Mouse (Mus musculus) adrenal gland, adult 18-20 months (tissue): ENCODE results near the gene Gimap9. TPM values are rescaled to one million over a fixed set of nuclear protein-coding genes. Genes with fewer than 3 reads are reported as not detected.

Experiments
- total RNA-seq, 2 experiments: library from RNA; stranded (reverse); gene quantifications; 1 replicate in 1 of 2; 2 replicates in 1 of 2; pipeline ENCODE4 v1.2.3; 2021

Gene Gimap9
- total RNA-seq, 2 experiments from 2014 or later: 6.3 to 7.6 TPM

Other genes with a start within 250 kb of the Gimap9 start
- 10 to 100 TPM; 36.0 to 58.6 TPM for gene Zfp467, start 230.3 kb upstream of the Gimap9 start, total RNA-seq
- 1 to 10 TPM; 3.0 to 3.1 TPM for gene Sspo, start 227.9 kb upstream of the Gimap9 start, total RNA-seq
- gene Atp6v0e2, start 138.5 kb upstream of the Gimap9 start, total RNA-seq: 10 to 100 TPM; 65.7 to 90.8 TPM
- 10 to 100 TPM; 26.5 to 34.3 TPM for gene Lrrc61, start 121.3 kb upstream of the Gimap9 start, total RNA-seq
- gene Rarres2, start 103.3 kb upstream of the Gimap9 start, total RNA-seq: 100 to 1,000 TPM in 1 of 2 experiments, 10 to 100 TPM in 1; 55.3 to 165 TPM
- not detected for gene Gm45021, start 86.5 kb upstream of the Gimap9 start, total RNA-seq
- 10 to 100 TPM; 67.2 to 77.6 TPM for gene Repin1, start 82.2 kb upstream of the Gimap9 start, total RNA-seq
- gene Gm44965, start 82.2 kb upstream of the Gimap9 start, total RNA-seq: not detected
- 1 to 10 TPM; 8.2 to 9.4 TPM for gene Zfp775, start 74.1 kb upstream of the Gimap9 start, total RNA-seq
- gene AI854703, start 49.4 kb upstream of the Gimap9 start, total RNA-seq: 1 to 10 TPM; 2.6 to 3.0 TPM
- 10 to 100 TPM in 1 of 2 experiments, 1 to 10 TPM in 1; 9.2 to 10.9 TPM for gene Gimap8, start 28.9 kb upstream of the Gimap9 start, total RNA-seq
- 10 to 100 TPM; 34.4 to 46.7 TPM for gene Gimap4, start 8.4 kb downstream of the Gimap9 start, total RNA-seq
- gene Gimap6, start 32.1 kb downstream of the Gimap9 start, total RNA-seq: 10 to 100 TPM; 47.9 to 66.7 TPM
- 1 to 10 TPM; 2.0 to 3.0 TPM for gene Gm28053, start 42.5 kb downstream of the Gimap9 start, total RNA-seq
- gene Gimap7, start 42.5 kb downstream of the Gimap9 start, total RNA-seq: 1 to 10 TPM in 1 of 2 experiments, under 1 TPM in 1; 0.56 to 1.5 TPM
- gene Gimap1, start 62.9 kb downstream of the Gimap9 start, total RNA-seq: 1 to 10 TPM; 8.8 to 8.9 TPM
- 10 to 100 TPM; 12.1 to 12.4 TPM for gene Gimap5, start 70.1 kb downstream of the Gimap9 start, total RNA-seq
- gene Gimap3, start 94.7 kb downstream of the Gimap9 start, total RNA-seq: 10 to 100 TPM in 1 of 2 experiments, 1 to 10 TPM in 1; 7.8 to 11.3 TPM
- 100 to 1,000 TPM; 277 to 350 TPM for gene Tmem176a, start 164.8 kb downstream of the Gimap9 start, total RNA-seq
- gene Tmem176b, start 165.4 kb downstream of the Gimap9 start, total RNA-seq: 100 to 1,000 TPM; 514 to 636 TPM
- gene Aoc1, start 196.8 kb downstream of the Gimap9 start, total RNA-seq: not detected